Mouse (Mus musculus) heart, adult 9 months (tissue): ENCODE results near the gene Zfp786.
A peak's percentile ranks its signal among the peaks of the same experiment; 100 is the strongest.

Experiments used
- DNase-seq, 2 experiments: peaks; one replicate each; pipeline ENCODE4 v3.0.0; 2022; ENCODE audit warnings: low spot score in 2 of 2

Zfp786 gene

GRCm38 (mm10) chr6:47821236-47821635 is 9.4 kb downstream of the Zfp786 start:
- no peak for DNase-seq

- no peak for DNase-seq
Measured at GRCm38 (mm10) chr6:47819626-47820325, 10.9 kb downstream of the Zfp786 start.

DNA sequence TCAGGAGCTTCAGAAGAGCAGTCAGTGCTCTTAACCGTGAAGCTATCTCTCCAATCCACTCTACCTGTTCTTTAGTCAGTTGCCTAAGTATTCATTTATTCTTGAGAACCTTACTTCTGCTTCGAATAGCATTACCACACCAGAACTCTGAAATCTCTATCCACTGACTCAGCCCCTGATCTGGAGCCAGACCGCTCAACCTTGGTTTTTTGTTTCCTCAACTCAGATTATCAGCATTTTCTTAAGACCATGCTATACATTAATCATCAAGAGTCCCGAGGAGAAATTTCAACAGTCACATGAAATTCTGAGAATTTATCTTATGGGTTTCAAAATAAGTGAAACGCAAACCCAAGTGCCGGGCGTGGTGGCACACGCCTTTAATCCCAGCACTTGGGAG is 11.9 kb downstream of the Zfp786 start:
- DNase-seq = no peak

- no peak for DNase-seq
Measured at GRCm38 (mm10) chr6:47816151-47816550, 14.5 kb downstream of the Zfp786 start.

DNA sequence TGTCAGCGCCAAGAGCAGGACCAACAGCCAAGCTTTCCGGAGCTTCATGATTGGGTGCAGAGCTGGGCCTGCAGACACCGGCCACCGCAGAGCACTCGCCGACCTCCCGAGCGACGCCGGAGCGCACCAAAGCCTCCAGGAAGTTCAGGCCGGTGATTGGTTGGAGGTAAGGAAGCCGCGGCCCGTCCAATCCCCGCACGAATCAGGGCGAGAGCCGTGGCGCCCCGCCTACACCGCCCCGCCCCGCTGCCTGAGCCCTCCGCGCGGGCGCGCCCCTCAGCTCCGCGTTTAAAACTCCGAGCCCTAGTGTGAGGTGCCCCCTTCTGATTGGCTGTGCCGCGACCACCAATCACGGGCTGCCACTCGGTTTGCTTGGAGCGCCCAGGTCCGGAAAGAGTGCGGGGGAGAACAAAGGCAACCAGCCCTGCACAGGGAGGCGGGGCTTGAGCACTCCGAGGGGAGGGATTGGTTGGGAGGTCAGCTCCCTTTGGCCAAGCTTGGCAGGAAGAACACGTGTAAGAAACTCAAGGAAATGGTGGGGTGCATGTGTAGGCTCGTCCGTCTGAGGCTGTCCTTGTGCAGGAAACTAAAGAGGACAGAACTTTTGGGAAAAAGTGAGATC is 17.3 kb downstream of the Zfp786 start, which contains the start of gene Pdia4:
Gene Pdia4 (minus strand): TSS at position 174 of the 622 bp plus-strand sequence.
- DNase-seq = peak; percentile 99

DNA sequence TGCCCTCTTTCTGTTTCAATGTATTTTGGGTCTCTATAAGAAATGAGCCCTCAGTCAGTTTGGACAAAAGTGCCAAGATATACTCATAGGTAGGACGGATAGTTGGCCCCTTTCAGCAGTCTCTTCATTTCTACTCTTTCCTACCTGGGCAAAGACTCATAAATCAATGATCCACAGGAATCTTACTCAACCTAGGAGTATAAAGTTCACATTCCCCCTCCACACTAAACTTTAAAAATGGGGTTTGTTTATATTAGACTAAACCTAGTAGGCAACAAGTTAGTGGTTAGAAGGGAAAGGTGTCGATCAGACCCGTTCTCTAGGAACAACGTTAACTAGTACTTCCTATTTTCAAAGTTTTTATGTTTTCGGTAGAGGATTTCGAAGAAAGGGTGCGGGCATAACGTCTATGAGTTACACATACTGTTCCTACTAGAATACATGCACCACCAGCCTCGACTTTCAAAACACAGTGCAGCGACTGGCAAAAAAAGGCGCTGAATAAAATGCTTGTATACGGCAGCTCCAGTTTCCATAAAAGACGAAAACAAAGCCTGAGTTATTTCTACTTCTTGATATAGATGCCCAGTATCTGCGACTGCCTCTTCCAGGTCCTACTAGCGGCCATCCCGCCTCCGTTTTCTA is 18.3 kb downstream of the Zfp786 start:
- DNase-seq = no peak

DNA sequence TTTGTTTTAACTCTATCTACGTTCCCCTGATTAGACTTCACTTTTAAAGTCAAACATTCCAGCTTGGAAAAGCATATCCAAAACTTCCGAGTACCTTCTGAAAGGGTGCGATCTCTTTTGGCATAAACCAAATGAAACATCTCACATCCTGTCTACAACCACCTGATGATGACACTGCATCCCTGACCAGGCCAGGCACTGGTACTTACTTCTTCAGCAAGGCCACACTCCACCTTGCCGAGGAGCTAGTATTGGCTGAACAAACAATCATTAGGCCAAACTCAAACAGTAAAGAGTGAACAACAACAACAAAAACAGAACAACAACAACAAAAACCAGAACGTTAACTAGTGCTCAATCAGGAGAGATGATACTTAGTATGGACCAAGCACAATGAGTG is 19.3 kb downstream of the Zfp786 start:
- DNase-seq = no peak

DNA sequence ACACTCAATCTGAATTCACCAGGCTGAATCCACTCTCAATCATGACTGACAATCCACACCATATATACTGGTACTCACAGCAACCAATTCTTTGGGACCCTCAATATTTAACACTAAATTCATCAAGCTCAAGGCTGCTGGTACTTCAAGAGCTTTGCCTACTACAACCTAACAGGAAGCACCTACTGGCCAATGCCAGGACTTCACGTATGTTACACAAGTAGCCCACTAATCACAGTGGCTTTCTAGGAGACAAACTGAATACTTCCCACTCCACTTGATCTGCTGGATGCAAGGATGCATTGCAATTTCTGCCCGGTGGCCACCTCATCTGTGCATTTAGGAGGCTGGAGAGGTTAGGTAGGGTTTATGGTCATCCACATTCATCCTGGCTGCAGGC is 20.5 kb downstream of the Zfp786 start:
- no peak for DNase-seq

DNA sequence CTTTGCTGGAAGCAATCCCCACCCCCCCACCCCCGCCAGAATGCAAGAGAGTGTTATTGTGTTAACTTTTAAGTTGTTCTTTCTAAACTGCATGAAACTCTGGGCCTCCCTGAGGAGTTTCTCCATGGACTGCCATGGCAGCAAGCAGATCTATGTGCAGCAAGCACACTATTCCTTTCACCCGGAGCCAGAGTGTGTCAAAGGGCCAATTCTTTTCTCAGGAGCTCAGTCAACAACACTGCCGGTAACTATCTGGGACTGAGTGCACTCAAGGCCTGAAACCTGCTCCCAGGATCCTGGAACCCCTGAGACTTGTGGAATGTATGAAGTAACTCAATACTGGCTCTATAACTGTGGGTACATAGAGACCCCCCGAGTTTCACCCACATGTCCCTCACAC is 21.6 kb downstream of the Zfp786 start:
- DNase-seq = no peak

GRCm38 (mm10) chr6:47808545-47808944 is 22.1 kb downstream of the Zfp786 start:
- no peak for DNase-seq

GRCm38 (mm10) chr6:47807419-47807818 is 23.2 kb downstream of the Zfp786 start:
- no peak for DNase-seq

DNA sequence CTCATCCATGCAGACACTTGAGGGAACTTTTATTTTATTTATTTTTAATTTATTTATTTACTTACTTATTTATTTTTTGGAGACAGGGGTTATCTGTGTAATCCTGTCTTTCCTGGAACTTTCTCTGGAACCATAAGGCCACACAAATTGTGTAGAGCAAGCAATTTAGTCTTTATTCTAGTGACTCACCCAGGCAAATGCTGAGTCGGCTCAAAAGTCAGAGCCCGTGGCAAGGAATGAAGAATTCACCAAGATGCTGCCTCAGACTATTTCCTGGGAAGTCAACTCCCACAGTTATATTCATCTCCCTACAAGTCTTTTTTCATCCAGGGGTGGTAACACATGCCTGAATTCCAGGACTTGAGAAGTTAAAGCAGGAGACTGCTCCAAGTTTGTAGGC is 25.1 kb downstream of the Zfp786 start:
- no peak for DNase-seq

GRCm38 (mm10) chr6:47799079-47799478 is 31.6 kb downstream of the Zfp786 start:
- peak; percentile 36 to 48 for DNase-seq

DNA sequence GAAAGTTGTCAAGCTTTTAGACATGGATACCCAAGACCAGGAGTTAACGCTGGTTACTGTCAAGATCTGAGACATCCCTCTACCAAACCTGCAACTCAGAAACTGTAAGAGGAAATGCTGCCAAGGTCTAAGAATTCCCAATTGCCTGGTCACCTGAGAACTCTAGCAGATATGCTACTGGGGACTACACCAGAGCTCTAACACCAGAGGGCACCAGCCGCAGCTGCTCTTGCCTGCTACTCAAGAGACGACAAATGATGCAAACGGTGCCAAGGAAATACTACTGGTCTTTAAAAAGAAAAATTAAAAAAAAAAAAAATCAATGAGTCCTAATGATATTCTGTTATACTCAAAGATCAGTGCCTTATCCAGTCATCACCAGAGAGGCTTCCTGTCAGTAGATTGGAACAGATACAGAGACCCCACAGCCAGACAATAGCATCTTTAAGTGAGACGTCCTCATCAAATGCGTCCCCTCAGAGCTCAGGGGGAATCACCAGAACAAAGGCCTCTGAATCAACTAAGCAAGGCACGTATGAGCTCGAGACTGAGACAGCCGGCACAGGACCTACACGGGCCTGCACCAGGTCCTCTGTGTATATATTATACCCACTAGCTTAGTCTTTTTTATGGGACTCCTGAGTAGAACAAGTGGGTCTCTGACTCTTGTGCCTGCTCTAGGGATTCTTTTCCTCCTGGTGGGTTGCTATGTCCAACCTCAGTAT is 36.4 kb downstream of the Zfp786 start:
- DNase-seq = no peak

DNA sequence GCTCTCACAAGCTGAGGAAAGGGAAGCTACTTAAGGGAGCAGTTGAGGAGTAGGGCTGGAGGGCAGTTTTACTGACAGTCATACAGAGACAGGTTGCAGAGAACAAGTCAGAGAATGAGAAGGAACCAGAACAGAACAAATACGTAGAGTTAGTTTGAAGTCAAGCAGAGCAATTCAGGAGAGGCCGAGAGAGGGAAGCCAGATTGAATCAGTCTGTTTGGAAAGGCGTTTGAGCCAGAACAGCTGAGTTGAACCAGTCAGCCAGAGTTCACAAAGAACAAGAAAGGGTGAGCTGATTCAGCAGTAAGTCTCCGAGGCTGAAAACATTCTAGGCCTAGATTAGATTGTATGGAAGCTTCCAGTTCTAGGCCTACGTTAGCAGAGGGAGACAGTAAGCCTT is 37.4 kb downstream of the Zfp786 start:
- no peak for DNase-seq

- DNase-seq = no peak
Measured at GRCm38 (mm10) chr6:47792533-47792932, 38.1 kb downstream of the Zfp786 start.

DNA sequence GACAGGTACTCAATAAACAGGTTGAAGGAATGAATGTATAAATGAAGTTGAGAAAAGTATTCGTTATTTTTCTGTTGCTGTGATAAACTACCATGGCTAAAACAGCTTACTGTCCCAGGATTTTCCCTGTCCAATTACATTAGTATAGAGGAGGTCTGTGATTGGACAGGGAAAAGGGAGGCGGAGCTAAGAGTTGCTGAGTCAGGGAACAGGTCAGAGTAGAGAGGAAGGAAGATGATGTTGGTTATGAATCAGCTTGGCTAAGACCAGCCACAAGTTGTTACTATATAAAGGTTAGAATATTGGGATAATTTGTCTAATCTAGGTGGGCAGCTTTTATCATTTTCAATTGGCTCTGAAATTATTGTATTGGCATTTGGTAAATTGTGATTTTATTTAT is 39.9 kb downstream of the Zfp786 start:
- peak in 1 of 2 experiments; percentile 40 for DNase-seq

DNA sequence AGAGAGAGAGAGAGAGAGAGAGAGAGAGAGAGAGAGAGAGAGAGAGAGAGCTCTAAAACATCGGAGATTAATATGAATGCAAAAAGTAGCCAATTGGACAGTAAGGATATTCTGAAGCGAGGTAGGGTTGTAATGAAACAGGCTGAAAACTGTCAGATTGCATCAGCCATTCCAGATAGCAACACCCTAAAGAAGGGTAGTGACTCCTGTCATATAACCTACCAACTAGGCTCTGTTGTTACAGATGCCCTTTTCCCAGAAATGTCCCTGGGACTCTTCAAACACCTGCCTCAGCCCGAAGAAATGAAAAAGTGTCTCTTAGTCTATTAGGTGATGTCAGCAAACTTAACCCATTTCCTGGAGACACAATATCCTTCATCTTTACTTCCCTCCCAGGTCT is 41.8 kb downstream of the Zfp786 start:
- DNase-seq = peak in 1 of 2 experiments; percentile 20

- DNase-seq = peak; percentile 90 to 93
Measured at GRCm38 (mm10) chr6:47787941-47788736, 42.5 kb downstream of the Zfp786 start.

DNA sequence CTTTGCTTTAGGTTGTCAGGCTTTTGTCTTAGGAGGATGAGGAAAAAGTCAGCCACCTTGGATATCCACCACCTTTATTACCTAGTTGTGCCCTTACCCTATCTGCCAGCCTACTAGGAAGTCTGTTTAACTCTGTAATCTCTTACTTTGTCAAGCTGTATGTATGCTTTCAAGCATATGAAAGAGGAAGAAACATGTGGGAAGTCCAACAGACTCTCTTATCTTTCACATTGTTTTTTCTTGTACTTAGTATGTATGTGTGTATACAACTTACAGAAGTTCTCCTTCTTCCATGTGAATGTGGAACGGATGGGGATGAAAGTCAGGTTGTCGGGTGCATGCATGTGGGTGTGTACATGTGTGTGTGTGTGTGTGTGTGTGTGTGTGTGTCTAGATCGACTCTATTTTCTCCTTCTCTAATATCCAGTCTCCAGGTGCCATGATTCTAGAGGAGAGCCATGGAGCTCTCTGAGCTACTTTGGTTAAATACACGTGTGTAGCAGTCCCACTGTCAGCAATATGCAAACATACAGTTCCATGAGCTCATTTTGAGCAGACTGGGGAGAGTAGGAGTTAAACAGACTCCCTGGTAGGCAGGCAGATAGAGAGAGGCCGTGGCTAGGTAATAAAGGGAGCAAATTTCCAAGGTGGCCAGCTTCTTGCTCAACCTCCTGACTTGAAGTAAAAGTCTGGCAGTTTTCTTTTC is 45.8 kb downstream of the Zfp786 start:
- no peak for DNase-seq
